Mouse (Mus musculus): ENCODE results near the gene Dnal1. TPM values are rescaled to one million over a fixed set of nuclear protein-coding genes. Genes with fewer than 3 reads are reported as not detected.

The Dnal1 gene
- polyA plus RNA-seq, 1 experiment from 2014 or later: 6.1 TPM

GRCm38 (mm10) chr12:84153414-84153813 lies 39.2 kb downstream of the Dnal1 start:
- no peak for ATAC-seq (ENCODE audit: low FRiP score, low read depth)
- Histone ChIP-seq H3K9me3 (no peaks in the 10 kb centered on the region), H3K9ac (no peak overlapping the region), H3K4me3 (no peak overlapping the region), H3K4me2 (replicated peaks) (no peak overlapping the region), H3K27ac (no peak overlapping the region), H3K4me1 (peaks cover 15% of the 10 kb centered on the region), H3K27me3 (no peaks in the 10 kb centered on the region), H3K36me3 (peaks cover 66% of the 10 kb centered on the region)
- 66% methylated on average over 6 of the region's 6 CpGs for WGBS

- Histone ChIP-seq H3K4me1 (peaks cover 10% of the 10 kb centered on the region; the same call in 1 of the 2 replicates), H3K27ac (no peak overlapping the region), H3K9ac (no peak overlapping the region), H3K36me3 (peaks cover 81% of the 10 kb centered on the region), H3K27me3 (no peaks in the 10 kb centered on the region), H3K4me3 (no peak overlapping the region), H3K4me2 (replicated peaks) (no peak overlapping the region), H3K9me3 (no peaks in the 10 kb centered on the region)
- 60% methylated on average over 11 of the region's 11 CpGs for WGBS
- ATAC-seq (ENCODE audit: low FRiP score, low read depth): no peak
These were observed 40.8 kb downstream of the Dnal1 start for GRCm38 (mm10) chr12:84154786-84155522.

- 79% methylated on average over 2 of the region's 2 CpGs for WGBS
- Histone ChIP-seq H3K27ac (no peak overlapping the region), H3K9ac (no peak overlapping the region), H3K27me3 (no peaks in the 10 kb centered on the region), H3K4me1 (peaks cover 10% of the 10 kb centered on the region; the same call in 1 of the 2 replicates), H3K4me2 (replicated peaks) (no peak overlapping the region), H3K36me3 (peaks cover 86% of the 10 kb centered on the region), H3K4me3 (no peak overlapping the region), H3K9me3 (no peaks in the 10 kb centered on the region)
- ATAC-seq (ENCODE audit: low FRiP score, low read depth): no peak
These were observed 41.3 kb downstream of the Dnal1 start for GRCm38 (mm10) chr12:84155523-84155871.

- H3K36me3 ChIP-seq: peaks cover 94% of the 10 kb centered on the region
- 92% methylated on average over 18 of the region's 18 CpGs for WGBS
- H3K9ac ChIP-seq: no peak overlapping the region
- no peak for ATAC-seq (ENCODE audit: low FRiP score, low read depth)
- H3K4me2 ChIP-seq (replicated peaks): no peak overlapping the region
- peaks cover 10% of the 10 kb centered on the region; the same call in 1 of the 2 replicates for H3K4me1 ChIP-seq
- H3K4me3 ChIP-seq: no peak overlapping the region
- no peak overlapping the region for H3K27ac ChIP-seq
- H3K27me3 ChIP-seq: no peaks in the 10 kb centered on the region
- no peaks in the 10 kb centered on the region for H3K9me3 ChIP-seq
These were observed 42.0 kb downstream of the Dnal1 start for GRCm38 (mm10) chr12:84156210-84156609.

- no peak overlapping the region for H3K27ac ChIP-seq
- H3K9ac ChIP-seq: no peak overlapping the region
- no peak overlapping the region for H3K4me2 ChIP-seq (replicated peaks)
- no peaks in the 10 kb centered on the region for H3K4me1 ChIP-seq
- WGBS: 93% methylated on average over 14 of the region's 14 CpGs
- peaks cover 94% of the 10 kb centered on the region for H3K36me3 ChIP-seq
- ATAC-seq (ENCODE audit: low FRiP score, low read depth): no peak
- H3K4me3 ChIP-seq: no peak overlapping the region
- H3K9me3 ChIP-seq: no peaks in the 10 kb centered on the region
- no peaks in the 10 kb centered on the region for H3K27me3 ChIP-seq
These were observed 44.0 kb downstream of the Dnal1 start for GRCm38 (mm10) chr12:84158156-84158555.

- H3K9ac ChIP-seq: no peak overlapping the region
- H3K27me3 ChIP-seq: no peaks in the 10 kb centered on the region
- H3K9me3 ChIP-seq: no peaks in the 10 kb centered on the region
- H3K36me3 ChIP-seq: peaks cover 79% of the 10 kb centered on the region
- no peak overlapping the region for H3K27ac ChIP-seq
- no peak overlapping the region for H3K4me3 ChIP-seq
- no peak for ATAC-seq (ENCODE audit: low FRiP score, low read depth)
- H3K4me2 ChIP-seq (replicated peaks): no peak overlapping the region
- WGBS: 96% methylated on average over 8 of the region's 8 CpGs
- peaks cover 5% of the 10 kb centered on the region for H3K4me1 ChIP-seq
These were observed 46.3 kb downstream of the Dnal1 start for GRCm38 (mm10) chr12:84160491-84160890.

- no peak overlapping the region for H3K9ac ChIP-seq
- H3K4me1 ChIP-seq: peaks cover 12% of the 10 kb centered on the region
- no peaks in the 10 kb centered on the region for H3K27me3 ChIP-seq
- no peaks in the 10 kb centered on the region for H3K9me3 ChIP-seq
- 70% methylated on average over 8 of the region's 8 CpGs for WGBS
- H3K27ac ChIP-seq: no peak overlapping the region
- no peak overlapping the region for H3K4me3 ChIP-seq
- H3K36me3 ChIP-seq: peaks cover 73% of the 10 kb centered on the region
- H3K4me2 ChIP-seq (replicated peaks): no peak overlapping the region
- ATAC-seq (ENCODE audit: low FRiP score, low read depth): no peak
These were observed 47.0 kb downstream of the Dnal1 start for GRCm38 (mm10) chr12:84161116-84161515.

- peaks cover 19% of the 10 kb centered on the region for H3K4me1 ChIP-seq
- H3K27ac ChIP-seq: no peak overlapping the region
- no peak overlapping the region for H3K9ac ChIP-seq
- WGBS: 80% methylated on average over 14 of the region's 14 CpGs
- H3K9me3 ChIP-seq: no peaks in the 10 kb centered on the region
- peaks cover 67% of the 10 kb centered on the region for H3K36me3 ChIP-seq
- no peak for ATAC-seq (ENCODE audit: low FRiP score, low read depth)
- H3K4me2 ChIP-seq (replicated peaks): no peak overlapping the region
- H3K4me3 ChIP-seq: no peak overlapping the region
- no peaks in the 10 kb centered on the region for H3K27me3 ChIP-seq
These were observed 47.7 kb downstream of the Dnal1 start for GRCm38 (mm10) chr12:84161616-84162433.

- H3K4me3 ChIP-seq: no peak overlapping the region
- peaks cover 63% of the 10 kb centered on the region for H3K36me3 ChIP-seq
- H3K27me3 ChIP-seq: no peaks in the 10 kb centered on the region
- H3K9ac ChIP-seq: no peak overlapping the region
- 82% methylated on average over 9 of the region's 9 CpGs for WGBS
- ATAC-seq (ENCODE audit: low FRiP score, low read depth): no peak
- H3K9me3 ChIP-seq: no peaks in the 10 kb centered on the region
- H3K4me2 ChIP-seq (replicated peaks): no peak overlapping the region
- peaks cover 20% of the 10 kb centered on the region for H3K4me1 ChIP-seq
- H3K27ac ChIP-seq: no peak overlapping the region
These were observed 49.0 kb downstream of the Dnal1 start for GRCm38 (mm10) chr12:84163133-84163532.

- Histone ChIP-seq H3K4me1 (peaks cover 20% of the 10 kb centered on the region), H3K4me3 (no peak overlapping the region), H3K9ac (no peak overlapping the region), H3K4me2 (replicated peaks) (no peak overlapping the region), H3K36me3 (peaks cover 60% of the 10 kb centered on the region), H3K9me3 (no peaks in the 10 kb centered on the region), H3K27ac (no peak overlapping the region), H3K27me3 (no peaks in the 10 kb centered on the region)
- WGBS: 92% methylated on average over 11 of the region's 11 CpGs
- ATAC-seq (ENCODE audit: low FRiP score, low read depth): no peak
These were observed 49.5 kb downstream of the Dnal1 start for GRCm38 (mm10) chr12:84163586-84164110.

- Histone ChIP-seq H3K9ac (no peak overlapping the region), H3K4me3 (no peak overlapping the region), H3K27ac (no peak overlapping the region; the same call in 1 of the 2 replicates), H3K36me3 (peaks cover 49% of the 10 kb centered on the region), H3K9me3 (no peaks in the 10 kb centered on the region), H3K27me3 (no peaks in the 10 kb centered on the region), H3K4me2 (replicated peaks) (no peak overlapping the region), H3K4me1 (peaks cover 20% of the 10 kb centered on the region)
- WGBS: 26% methylated on average over 8 of the region's 8 CpGs
- 0 out of 2 replicates have a peak, but pooled peaks have one; percentile 40 for ATAC-seq (ENCODE audit: low FRiP score, low read depth)
These were observed 51.6 kb downstream of the Dnal1 start for GRCm38 (mm10) chr12:84165631-84166373.

- H3K27me3 ChIP-seq: no peaks in the 10 kb centered on the region
- H3K4me1 ChIP-seq: peaks cover 32% of the 10 kb centered on the region
- no peak overlapping the region for H3K4me2 ChIP-seq (replicated peaks)
- H3K9ac ChIP-seq: no peak overlapping the region
- no peak overlapping the region for H3K4me3 ChIP-seq
- H3K27ac ChIP-seq: no peak overlapping the region
- peaks cover 52% of the 10 kb centered on the region for H3K36me3 ChIP-seq
- no peak for ATAC-seq (ENCODE audit: low FRiP score, low read depth)
- no peaks in the 10 kb centered on the region for H3K9me3 ChIP-seq
- 85% methylated on average over 10 of the region's 10 CpGs for WGBS
These were observed 56.4 kb downstream of the Dnal1 start for GRCm38 (mm10) chr12:84170610-84171009.

All from limb, embryonic 13.5 days (tissue).